Mouse (Mus musculus) retina, postnatal 7 days (tissue): ENCODE measurements around the gene Adk.

Experiments used
- DNase-seq: peaks from one replicate; pipeline ENCODE4 v3.0.0-alpha.2; 2012; ENCODE audit warnings: low read depth, low spot score

Adk gene

GRCm38 (mm10) chr14:21052112-21052780, at the start of gene Adk, which contains the start of gene Ap3m1:
TSS of gene Adk (plus strand) at chr14:21052574.
TSS of gene Ap3m1 (minus strand) at chr14:21052508.
- peak; percentile 89 for DNase-seq

GRCm38 (mm10) chr14:21013800-21014334, 38.5 kb upstream of the Adk start:
- no peak for DNase-seq

- DNase-seq = no peak
Measured at GRCm38 (mm10) chr14:21017871-21018270, 34.5 kb upstream of the Adk start.

- DNase-seq = peak; percentile 39
Measured at GRCm38 (mm10) chr14:21018977-21019376, 33.4 kb upstream of the Adk start.

DNA sequence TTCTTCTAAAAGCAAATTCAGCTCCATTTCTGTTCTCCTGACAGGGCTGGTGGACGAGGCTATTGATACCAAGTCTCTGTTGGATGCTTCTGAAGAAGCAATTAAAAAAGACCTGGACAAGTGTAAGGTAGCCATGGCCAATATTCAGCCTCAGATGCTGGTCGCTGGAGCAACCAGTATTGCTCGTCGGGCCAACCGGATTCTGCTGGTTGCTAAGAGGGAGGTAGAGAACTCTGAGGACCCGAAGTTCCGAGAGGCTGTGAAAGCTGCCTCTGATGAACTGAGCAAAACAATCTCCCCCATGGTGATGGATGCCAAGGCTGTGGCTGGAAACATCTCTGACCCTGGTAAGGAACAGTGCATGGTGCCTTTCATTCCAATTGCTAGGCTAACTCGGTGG, 31.9 kb upstream of the Adk start:
- no peak for DNase-seq

DNA sequence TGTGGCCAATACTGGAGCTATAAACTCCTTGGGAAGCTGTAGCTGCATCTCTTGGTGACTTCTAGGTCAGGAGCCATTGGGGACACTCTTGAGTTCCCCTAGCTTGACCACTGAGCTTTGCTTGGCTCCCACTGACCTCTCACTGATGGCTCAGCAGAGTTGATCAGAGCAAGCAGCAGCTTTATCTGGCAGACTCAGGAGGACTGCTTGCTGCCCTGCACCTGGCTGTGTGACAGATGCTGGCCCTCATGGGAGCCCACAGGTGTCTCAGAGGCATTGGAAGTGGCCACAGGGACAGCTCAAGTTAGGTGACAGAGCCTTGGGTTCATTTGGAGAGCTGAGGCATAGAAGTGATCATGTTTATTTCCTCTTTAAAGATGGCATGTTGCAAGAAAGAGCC, 24.8 kb upstream of the Adk start:
- no peak for DNase-seq

DNA sequence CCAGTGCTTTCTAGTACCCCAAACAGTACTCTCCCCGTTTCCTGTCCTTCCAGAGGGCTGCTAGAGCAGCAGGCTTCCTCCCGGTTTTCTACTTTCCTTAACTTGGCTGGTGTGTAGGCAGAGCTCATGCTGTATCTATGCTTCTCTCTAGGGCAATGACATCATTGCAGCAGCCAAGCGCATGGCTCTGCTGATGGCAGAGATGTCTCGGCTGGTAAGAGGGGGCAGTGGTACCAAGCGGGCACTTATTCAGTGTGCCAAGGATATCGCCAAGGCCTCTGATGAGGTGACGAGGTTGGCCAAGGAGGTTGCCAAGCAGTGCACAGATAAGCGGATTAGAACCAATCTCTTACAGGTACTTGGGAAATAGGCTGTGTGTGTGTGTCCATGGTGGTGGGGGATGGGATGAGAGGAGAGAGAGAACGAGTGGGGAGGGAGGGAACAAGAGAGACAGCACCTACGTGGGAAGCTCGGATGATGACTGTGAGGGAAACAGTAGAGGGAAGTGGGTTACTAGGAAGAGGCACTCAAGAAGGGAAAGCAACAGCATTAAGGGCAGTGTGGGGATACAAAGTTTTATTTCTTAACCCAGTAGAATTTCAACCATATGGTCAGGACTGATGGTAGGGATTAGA, 23.2 kb upstream of the Adk start:
- DNase-seq = no peak

GRCm38 (mm10) chr14:21031783-21032511, 20.4 kb upstream of the Adk start:
- DNase-seq = no peak

GRCm38 (mm10) chr14:21034271-21034670, 18.1 kb upstream of the Adk start:
- no peak for DNase-seq

GRCm38 (mm10) chr14:21034791-21035190, 17.6 kb upstream of the Adk start:
- no peak for DNase-seq

- no peak for DNase-seq
Measured at GRCm38 (mm10) chr14:21039077-21039476, 13.3 kb upstream of the Adk start.

DNA sequence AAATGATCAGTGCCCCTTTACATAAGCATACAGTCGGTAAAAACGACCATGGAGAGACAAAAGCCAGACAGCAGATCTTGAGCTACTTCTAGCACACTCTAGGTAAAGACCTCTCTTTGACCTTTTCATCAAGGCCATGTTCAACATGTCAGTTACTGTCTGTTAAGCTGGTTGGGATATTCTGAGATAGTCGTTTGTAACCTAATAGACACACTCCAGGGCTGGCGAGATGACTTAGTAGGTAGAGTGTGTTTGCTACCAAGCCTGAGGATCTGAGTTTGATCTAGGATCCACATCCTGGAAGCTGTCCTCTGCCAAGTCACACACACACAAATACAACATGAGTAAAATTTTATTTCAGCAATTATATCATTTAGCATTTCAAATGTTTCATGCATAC, 12.8 kb upstream of the Adk start:
- no peak for DNase-seq

DNA sequence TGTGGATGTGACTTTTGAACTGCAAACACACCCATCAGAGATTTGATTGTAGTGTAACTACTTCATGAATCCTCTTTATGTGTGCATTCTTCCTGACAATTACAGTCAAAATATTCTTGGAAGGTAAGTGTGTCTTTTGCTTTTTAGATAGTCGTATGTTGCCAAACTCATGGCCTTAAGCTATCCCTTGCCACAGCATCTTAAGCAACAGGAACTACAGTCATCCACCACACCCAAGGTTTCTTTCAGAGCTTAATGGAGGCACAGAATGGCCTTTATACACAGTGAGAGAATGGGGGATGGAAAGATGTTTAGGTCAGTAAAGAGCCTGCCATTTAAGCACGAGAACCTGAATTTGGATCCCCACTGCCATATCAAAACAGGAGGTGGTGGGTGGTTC, 4.5 kb upstream of the Adk start:
- no peak for DNase-seq

- DNase-seq = no peak
Measured at GRCm38 (mm10) chr14:21048879-21049278, 3.5 kb upstream of the Adk start.

- DNase-seq = peak; percentile 23
Measured at GRCm38 (mm10) chr14:21050734-21051133, 1.6 kb upstream of the Adk start.

DNA sequence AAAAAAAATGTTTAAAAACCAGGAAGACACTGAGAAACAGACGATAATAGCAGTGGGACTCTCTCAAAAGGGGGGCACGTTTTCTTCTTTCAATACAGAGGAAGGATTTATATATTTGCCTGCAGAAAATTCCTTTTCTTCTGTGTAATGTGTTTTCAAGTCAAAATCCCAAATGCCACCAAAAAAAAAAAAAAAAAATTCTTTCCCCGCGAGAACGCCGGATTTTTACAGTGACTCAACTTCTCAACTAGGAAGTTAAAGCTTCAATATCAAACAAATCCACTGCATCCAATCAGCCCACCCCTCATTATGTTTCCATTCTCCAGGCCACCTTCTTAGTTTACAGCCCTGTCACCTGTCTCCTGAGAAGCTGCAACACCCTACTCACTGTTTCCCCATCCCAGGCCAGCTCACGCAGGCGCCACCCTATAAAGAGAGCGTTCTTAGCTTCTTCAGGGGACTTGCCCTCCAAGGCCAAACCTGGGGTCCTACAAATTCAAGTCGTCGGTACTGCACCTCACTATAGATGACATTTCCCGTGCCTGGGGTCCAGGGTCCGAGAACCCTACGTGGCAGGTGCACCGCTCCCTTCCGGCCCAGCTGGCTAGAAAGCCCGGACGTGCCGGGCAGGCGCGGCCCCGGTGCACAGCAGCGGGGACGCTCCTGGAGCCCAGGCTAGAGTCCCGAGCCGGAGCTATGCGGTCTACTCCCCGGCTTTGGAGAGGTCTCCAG, 828 bp upstream of the Adk start:
- no peak for DNase-seq

GRCm38 (mm10) chr14:21052781-21053130, 382 bp downstream of the Adk start:
- no peak for DNase-seq

- DNase-seq = no peak
Measured at GRCm38 (mm10) chr14:21053151-21053550, 777 bp downstream of the Adk start.

DNA sequence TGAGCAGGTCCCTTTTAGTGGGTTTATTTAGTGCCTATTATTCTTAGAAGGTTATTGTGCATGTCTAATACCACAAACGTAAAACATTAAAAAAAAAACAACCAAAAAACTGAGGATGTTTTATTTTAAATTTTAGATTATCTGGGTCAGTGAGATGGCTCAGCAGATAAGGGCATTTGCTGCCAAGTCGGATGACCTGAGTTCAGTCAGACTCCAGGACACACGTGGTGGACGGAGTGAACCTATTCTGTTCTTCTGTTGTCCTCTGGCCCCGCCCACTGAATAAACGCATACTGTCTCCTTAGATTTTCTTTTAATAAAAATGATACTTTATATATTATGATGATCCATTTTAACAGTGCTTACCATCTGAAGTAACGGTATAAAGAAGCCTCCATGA, 1.2 kb downstream of the Adk start:
- no peak for DNase-seq

GRCm38 (mm10) chr14:21058972-21059371, 6.6 kb downstream of the Adk start:
- DNase-seq = no peak

DNA sequence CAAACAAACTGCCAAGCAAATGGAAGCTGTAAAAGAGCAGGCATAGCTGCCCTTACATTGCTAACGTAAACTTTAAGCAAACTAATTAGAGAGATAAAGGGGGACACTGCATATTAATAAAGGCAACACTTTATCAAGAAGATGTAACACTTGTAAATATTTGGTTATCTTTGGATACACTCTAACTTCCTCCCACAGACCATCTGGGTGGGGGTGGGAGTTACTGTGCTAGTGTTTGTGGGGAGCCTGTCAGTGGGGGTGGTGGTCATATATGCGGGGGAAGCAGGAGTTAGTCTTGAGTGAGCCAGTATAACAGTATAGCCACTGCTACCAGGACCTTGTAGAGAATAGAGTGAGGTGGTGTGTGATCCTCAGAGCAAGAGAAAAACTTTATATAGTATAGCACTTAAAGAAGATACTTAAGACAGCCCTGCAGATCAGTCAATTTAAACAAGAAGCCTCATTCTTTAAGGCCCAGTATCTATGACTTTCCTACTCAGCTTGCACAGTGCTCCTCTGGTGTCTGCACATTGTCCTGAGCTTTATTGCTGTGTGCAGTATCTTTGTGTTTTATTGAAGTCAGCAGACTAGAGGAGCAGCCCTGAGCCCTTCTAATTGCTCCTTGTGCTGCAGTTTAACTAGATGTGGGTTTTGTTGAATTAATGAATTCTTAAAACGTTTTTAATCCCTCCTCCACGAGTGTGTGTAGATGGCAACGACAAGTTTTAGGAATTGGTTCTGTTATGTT, 10.6 kb downstream of the Adk start:
- DNase-seq = no peak
